Mouse (Mus musculus): ENCODE measurements around the gene Crcp. TPM values are rescaled to one million over a fixed set of nuclear protein-coding genes. Genes with fewer than 3 reads are reported as not detected.

The Crcp gene
- total and polyA plus RNA-seq, 3 experiments = 42.3 to 63.2 (median 58.3) TPM

- H3K36me3 ChIP-seq (replicated peaks in 1 of 2; ENCODE audit: control insufficient read depth in 1 of 2, insufficient read depth in 1 of 2, low read length in 1 of 2) = peaks cover 47 to 80% of the 10 kb centered on the region in 2 experiments
- H3K27ac ChIP-seq (ENCODE audit: insufficient read depth, low read depth) = no peak overlapping the region
- H3K9ac ChIP-seq (ENCODE audit: insufficient read depth, low read depth) = no peak overlapping the region
- H3K27me3 ChIP-seq (replicated peaks) = no peaks in the 10 kb centered on the region
- H3K4me2 ChIP-seq (ENCODE audit: insufficient read depth, low read depth, poor library complexity, severe bottlenecking) = no peak overlapping the region
- dilution Hi-C loops (cut with MboI; ENCODE audit: extremely low pct_ligation_motif_present, extremely low pct_unique_long_range_greater_than_20kb, low sequenced_read_pairs) = no loop called here
- DNase-seq (ENCODE audit: extremely low read depth) = no peak
- TF ChIP-seq MAFK (IDR thresholded peaks at IDR 0.05; ENCODE audit: insufficient replicate concordance, low read length) (no peak), PAX5 (IDR thresholded peaks at IDR 0.05; ENCODE audit: low read length) (no peak), ELF1 (IDR thresholded peaks at IDR 0.05; ENCODE audit: low read depth, low read length) (no peak), POLR2A (IDR thresholded peaks at IDR 0.05; ENCODE audit: low read depth, low read length) (no peak), USF1 (IDR thresholded peaks at IDR 0.05; ENCODE audit: low read depth, low read length) (no peak)
- H3K4me3 ChIP-seq (replicated peaks in 1 of 3; ENCODE audit: low read depth in 2 of 3, low read length in 2 of 3, poor library complexity in 1 of 3) = no peak overlapping the region
- H3K4me1 ChIP-seq (ENCODE audit: control insufficient read depth in 1 of 2, insufficient read depth in 2 of 2) = peaks cover 0 to 15% of the 10 kb centered on the region in 2 experiments; a peak in 2 of 4 replicates
- no peaks in the 10 kb centered on the region for H3K9me3 ChIP-seq (replicated peaks; ENCODE audit: low read length)
- no peaks in the 10 kb centered on the region; the same call in 1 of the 2 replicates for H3K79me2 ChIP-seq (replicated peaks; ENCODE audit: control insufficient read depth, extremely low read depth, insufficient read depth, poor library complexity, severe bottlenecking)
- in situ Hi-C loops (cut with MboI; ENCODE audit: low pct_ligation_motif_present, low pct_unique_long_range_greater_than_20kb, low sequenced_read_pairs) = no loop called here
Measured at GRCm38 (mm10) chr5:130056303-130056702, 27.2 kb downstream of the Crcp start.

GRCm38 (mm10) chr5:130059413-130060328 is 30.6 kb downstream of the Crcp start:
- dilution Hi-C loops (cut with MboI; ENCODE audit: extremely low pct_ligation_motif_present, extremely low pct_unique_long_range_greater_than_20kb, low sequenced_read_pairs) = no loop called here
- Histone ChIP-seq H3K36me3 (replicated peaks in 1 of 2; ENCODE audit: control insufficient read depth in 1 of 2, insufficient read depth in 1 of 2, low read length in 1 of 2) (peaks cover 35 to 56% of the 10 kb centered on the region in 2 experiments), H3K4me2 (ENCODE audit: insufficient read depth, low read depth, poor library complexity, severe bottlenecking) (no peak overlapping the region), H3K4me3 (replicated peaks in 1 of 3; ENCODE audit: low read depth in 2 of 3, low read length in 2 of 3, poor library complexity in 1 of 3) (no peak overlapping the region), H3K9ac (ENCODE audit: insufficient read depth, low read depth) (no peak overlapping the region), H3K79me2 (replicated peaks; ENCODE audit: control insufficient read depth, extremely low read depth, insufficient read depth, poor library complexity, severe bottlenecking) (no peaks in the 10 kb centered on the region; the same call in 1 of the 2 replicates), H3K27me3 (replicated peaks) (no peaks in the 10 kb centered on the region), H3K4me1 (ENCODE audit: control insufficient read depth in 1 of 2, insufficient read depth in 2 of 2) (peaks cover 7 to 16% of the 10 kb centered on the region in 2 experiments; a peak in 3 of 4 replicates), H3K9me3 (replicated peaks; ENCODE audit: low read length) (no peaks in the 10 kb centered on the region), H3K27ac (ENCODE audit: insufficient read depth, low read depth) (no peak overlapping the region)
- no peak for DNase-seq (ENCODE audit: extremely low read depth)
- TF ChIP-seq ZKSCAN1 (IDR thresholded peaks at IDR 0.05; ENCODE audit: borderline replicate concordance, low read depth, low read length) (no peak), IRF4 (IDR thresholded peaks at IDR 0.05; ENCODE audit: low read depth, low read length) (no peak), TCF12 (IDR thresholded peaks at IDR 0.05; ENCODE audit: low read depth, low read length) (no peak), POLR2AphosphoS2 (IDR thresholded peaks at IDR 0.05; ENCODE audit: low read depth, low read length) (no peak), MAFK (IDR thresholded peaks at IDR 0.05; ENCODE audit: insufficient replicate concordance, low read length) (no peak), MAZ (IDR thresholded peaks at IDR 0.05; ENCODE audit: low read depth, low read length) (no peak), USF2 (conservative IDR thresholded peaks at IDR 0.05; ENCODE audit: low read depth, low read length) (no peak), PAX5 (IDR thresholded peaks at IDR 0.05; ENCODE audit: low read length) (no peak), UBTF (IDR thresholded peaks at IDR 0.05; ENCODE audit: low read depth, low read length) (no peak), RAD21 (IDR thresholded peaks at IDR 0.05; ENCODE audit: low read depth, low read length) (no peak), MEF2A (IDR thresholded peaks at IDR 0.05; ENCODE audit: borderline replicate concordance, low read depth, low read length) (no peak), CHD2 (IDR thresholded peaks at IDR 0.05; ENCODE audit: low read length) (no peak), GABPA (IDR thresholded peaks at IDR 0.05; ENCODE audit: insufficient replicate concordance, low read depth, low read length) (no peak), POLR2A (IDR thresholded peaks at IDR 0.05; ENCODE audit: low read depth, low read length) (no peak), NRF1 (IDR thresholded peaks at IDR 0.05; ENCODE audit: low read depth, low read length) (no peak), SMC3 (IDR thresholded peaks at IDR 0.05; ENCODE audit: low read depth, low read length) (no peak), KAT2A (IDR thresholded peaks at IDR 0.05; ENCODE audit: insufficient replicate concordance, low read length) (no peak), ZMIZ1 (IDR thresholded peaks at IDR 0.05; ENCODE audit: low read depth, low read length) (no peak), JUN (IDR thresholded peaks at IDR 0.05; ENCODE audit: insufficient read depth, low read depth, low read length) (no peak)
- in situ Hi-C loops (cut with MboI; ENCODE audit: low pct_ligation_motif_present, low pct_unique_long_range_greater_than_20kb, low sequenced_read_pairs) = no loop called here

Data from CH12.LX (cell line).